Mouse (Mus musculus) T-helper 1 cell (primary cell): Measurements from ENCODE around the gene Chat.
"Not testable (repeated sequence)": the region's sequence is repeated elsewhere in the genome, so short reads cannot be mapped to it uniquely, and the experiment has no call there.

Experiments
- in situ Hi-C: fragments of 300-600 bp; cut with MboI, MseI; formaldehyde crosslinking; loops from one replicate; pipeline ENCODE4 v1.15.1; 2025; ENCODE audit warnings: high pct_unique_total_duplicates

Gene Chat

DNA sequence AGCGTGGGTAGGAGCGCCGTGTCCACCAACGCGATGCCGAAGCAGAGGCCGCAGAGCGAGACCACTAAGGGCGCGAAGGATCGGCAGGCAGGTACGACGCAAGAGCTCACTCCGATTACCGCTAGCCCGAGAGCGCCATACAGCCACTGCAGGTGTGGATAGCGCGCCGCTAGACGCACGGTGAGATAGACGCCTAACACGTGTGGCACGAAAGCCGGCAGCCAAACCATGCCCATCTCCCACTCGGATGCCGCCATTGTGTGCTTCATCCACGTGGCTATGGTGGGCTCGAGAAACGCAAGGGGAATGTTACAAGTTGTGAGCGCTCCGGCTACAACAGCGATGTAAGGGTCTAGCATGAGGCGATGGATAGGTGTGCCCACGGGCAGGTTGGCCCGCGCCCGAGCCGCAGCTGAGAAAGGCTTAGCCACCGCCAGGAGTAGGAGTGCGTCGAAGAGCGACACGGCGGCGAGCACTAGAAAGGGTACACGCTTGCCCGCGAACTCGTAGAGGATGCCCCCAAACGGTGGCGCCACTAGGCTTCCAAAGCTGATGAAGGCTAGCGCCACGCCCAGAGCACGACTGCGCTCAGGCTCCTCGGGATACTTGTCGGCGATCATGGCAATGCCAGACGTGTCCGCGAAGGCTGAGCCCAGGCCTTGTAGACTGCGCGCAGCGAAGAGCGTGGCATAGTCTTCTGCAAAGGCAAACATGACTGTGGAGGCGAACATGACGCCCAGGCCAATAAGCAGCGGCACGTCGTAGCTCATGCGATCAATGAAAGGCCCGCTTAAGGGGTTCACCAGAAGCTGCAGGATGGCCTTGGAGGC, 2.4 kb downstream of the Chat start:
- in situ Hi-C loops, result loop anchor here (25.0 kb wide), 1 partner anchor 126 kb away; no protein-coding TSS in a partner anchor

DNA sequence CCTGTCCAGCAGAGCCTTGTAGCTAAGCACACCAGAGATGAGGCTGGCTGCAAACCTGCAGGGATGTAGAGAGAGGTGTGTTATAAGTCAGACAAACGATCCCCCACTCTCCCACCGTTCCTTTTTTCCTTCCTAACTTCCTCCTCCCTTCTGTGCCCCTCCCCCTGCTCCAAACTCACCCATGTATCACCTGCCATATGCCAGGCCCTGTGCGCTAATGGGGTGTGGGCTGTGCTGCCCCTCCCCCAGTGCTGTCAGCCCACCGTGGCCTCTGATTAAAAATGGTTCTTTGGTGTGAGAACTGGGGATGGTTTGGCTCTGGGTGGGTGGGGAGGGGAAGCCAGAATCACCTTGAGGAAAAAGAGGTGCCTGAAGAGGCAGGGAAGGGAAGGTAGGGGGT, 13.2 kb downstream of the Chat start:
- in situ Hi-C loops, result loop anchor here (25.0 kb wide), 1 partner anchor 115 kb away; no protein-coding TSS in a partner anchor

DNA sequence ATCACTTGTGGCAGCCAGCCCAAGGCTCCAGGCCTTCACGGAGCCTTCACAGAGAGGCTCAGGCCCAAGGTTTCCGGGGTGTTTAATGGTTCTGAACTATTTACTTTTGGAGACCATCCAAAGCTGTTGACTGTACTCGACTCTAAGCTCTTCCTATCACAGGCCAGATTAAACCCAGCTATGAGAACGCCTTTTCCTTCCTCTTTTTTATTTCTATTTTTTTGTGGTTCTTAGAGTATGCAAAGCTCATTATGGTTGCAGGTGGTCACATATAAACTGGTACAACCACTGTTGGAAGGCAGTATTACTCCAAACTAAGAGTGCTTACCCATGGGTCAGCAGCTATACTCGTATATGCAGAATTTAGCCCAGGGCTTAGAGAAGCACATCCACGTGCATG, 18.8 kb downstream of the Chat start:
- in situ Hi-C loops, result no loop called here

DNA sequence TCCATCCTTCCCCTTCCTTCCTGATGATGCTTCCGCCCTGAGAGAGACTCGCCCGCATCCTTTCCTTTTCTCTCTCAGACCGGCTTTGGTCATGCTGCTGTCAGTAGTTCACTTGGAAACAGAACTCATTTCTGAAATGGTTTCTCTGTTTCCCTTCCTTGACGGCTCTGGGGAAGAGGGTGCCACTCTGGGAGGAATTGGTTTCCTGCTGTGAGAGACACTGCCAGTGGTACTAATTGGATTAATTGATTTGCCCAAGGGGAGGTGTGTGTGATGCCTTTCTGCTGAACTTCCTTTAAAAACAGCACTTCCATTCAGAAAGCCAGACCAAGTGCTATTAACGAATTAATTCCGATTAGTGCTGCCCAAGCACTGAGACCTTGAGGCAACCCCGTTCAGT, 22.3 kb downstream of the Chat start:
- in situ Hi-C loops, result no loop called here

DNA sequence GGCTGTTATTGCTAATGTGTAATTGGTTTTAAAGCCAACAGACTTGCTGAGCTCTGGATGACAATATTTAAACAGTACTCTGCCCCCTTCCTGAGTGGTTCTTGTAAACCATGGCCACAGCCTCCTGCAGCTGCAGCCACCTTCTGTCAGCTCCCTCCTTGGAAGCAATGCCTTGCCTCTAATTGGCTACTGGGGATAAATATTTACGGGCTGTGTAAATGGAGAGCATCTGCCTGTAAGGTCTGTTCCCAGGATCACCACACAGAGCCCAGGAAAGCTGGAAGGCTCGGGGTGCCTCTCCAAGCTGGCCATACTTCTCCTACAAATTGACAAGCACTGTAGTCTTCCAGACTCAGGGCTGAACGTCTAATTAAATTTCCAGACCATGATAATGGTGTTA, 26.0 kb downstream of the Chat start:
- in situ Hi-C loops, result no loop called here

DNA sequence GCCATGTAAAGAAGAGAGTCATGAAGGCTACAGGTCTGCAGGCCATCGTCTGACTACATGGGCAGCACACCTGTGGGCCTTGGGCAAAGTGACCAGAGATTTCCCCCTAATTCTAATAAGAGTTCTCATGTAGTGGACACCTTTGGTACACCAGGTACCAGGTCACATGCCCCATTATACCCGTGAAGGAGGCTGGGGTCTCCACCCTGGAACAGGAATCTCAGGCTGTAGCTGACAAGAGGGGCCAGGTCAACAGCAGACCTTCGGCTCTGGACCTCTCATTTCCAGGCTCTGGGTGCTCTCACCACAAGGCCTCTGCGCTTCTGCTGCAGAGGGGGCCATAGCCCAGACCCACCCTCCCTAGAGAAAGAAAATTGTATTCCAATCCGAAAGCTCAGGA, 26.5 kb downstream of the Chat start:
- in situ Hi-C loops, result no loop called here

GRCm38 (mm10) chr14:32437352-32437793, 28.4 kb downstream of the Chat start:
- in situ Hi-C loops, result no loop called here

DNA sequence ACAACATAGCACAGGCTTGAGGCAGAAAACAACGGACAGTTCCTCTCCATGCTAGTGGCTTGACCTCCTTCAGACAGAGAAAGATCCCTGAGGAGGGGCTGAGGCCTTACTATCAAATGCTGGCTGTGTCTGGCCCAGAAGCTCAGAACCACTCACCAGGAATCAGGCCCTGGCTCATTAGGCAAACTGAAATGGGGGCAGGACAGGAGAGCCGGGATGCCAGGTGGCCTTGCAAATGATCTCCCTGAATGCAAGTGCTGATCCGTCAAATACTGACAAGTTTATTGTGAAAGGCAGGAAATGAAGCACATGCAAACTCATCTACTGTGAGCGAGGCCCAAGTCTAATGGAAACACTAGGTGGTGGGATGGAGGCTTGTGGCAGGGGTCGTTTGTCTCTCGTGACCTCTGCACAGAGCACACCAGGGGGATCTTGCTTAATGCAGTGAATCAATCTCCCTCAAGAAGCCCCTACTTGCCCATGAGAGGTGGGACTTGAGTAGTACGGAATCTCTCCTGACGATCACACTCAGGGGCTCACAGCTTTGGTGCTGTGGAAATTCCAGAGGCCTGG, 36.7 kb downstream of the Chat start:
- in situ Hi-C loops, result no loop called here

DNA sequence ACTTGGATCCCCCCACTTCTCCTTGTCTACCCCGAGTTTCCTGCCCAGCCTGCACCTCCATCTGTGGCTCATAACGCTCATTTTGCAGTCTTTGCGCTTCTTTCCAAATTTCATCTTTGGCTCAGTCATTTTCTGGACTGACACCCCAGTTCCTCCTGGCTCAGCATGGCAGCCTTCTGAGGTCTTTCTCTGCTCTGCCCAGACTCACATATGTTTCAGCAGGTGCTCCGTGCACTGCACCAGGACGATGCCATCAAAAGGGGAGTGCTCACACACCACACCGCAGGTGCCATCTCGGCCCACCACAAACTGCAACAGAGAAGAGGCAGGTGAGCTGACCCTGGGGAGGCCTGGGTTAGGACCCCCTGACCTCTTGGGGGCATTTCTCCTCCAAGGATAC, 41.8 kb downstream of the Chat start:
- in situ Hi-C loops, result no loop called here

- in situ Hi-C loops, result no loop called here
Measured at GRCm38 (mm10) chr14:32418747-32419146, 47.0 kb downstream of the Chat start.

DNA sequence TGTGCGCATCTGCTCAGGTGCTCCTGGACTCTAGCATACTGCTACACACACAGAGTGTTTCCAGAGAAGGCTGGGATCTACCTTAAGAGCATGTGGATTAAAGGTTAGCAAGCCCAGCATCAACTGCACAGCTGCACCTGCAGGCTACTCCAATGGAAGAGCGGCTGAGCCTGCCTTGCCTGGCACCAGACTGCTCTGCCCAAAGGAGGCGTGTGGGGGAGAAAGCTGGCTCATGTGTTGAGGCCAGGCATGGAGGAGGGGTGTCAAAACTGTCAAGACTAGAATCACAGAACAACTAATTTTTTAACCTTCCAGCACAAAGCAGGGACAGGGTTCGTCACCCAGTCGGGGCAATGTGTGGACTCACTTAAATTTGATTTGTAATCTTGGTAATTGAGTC, 53.7 kb downstream of the Chat start:
- in situ Hi-C loops, result no loop called here

DNA sequence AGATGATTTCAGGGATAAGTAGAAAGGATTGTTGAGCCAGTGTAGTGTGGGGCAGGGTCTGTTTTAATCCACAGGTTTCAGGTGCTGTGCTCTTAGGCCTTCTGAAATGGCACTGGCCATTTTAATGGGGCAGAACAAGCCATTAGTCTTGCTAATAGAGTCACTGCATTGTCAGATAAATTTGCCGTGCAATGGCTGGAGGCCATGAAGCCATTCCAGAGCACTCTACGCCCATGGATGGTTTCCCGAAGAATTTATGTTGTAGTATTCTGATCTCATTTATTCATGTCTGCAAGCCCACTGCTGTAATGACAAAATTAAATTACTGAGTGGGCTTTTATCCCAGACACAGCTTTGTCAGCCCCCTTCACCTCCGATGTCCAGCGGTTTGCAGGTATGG, 55.7 kb downstream of the Chat start:
- in situ Hi-C loops, result no loop called here

DNA sequence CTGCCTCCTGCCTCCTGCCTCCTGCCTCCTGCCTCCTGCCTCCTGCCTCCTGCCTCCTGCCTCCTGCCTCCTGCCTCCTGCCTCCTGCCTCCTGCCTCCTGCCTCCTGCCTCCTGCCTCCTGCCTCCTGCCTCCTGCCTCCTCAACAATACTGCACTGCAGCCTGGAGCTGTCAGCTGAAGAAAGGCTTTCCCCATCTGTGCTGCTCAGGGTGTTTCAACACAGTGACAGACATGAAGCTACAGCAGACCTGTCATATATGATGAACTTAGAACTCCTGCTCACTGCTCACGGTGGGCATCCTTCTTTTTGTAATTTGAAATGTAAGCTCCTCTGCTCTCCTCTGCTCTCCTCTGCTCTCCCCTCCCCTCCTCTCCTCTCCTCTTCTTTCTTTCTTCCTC, 60.4 kb downstream of the Chat start:
- in situ Hi-C loops, result not testable (repeated sequence)

GRCm38 (mm10) chr14:32388196-32388595, 77.6 kb downstream of the Chat start, which contains the start of gene 1700024G13Rik:
TSS of gene 1700024G13Rik (minus strand) at chr14:32388391.
- in situ Hi-C loops, result no loop called here

- in situ Hi-C loops, result no loop called here
Measured at GRCm38 (mm10) chr14:32381619-32382018, 84.2 kb downstream of the Chat start.

DNA sequence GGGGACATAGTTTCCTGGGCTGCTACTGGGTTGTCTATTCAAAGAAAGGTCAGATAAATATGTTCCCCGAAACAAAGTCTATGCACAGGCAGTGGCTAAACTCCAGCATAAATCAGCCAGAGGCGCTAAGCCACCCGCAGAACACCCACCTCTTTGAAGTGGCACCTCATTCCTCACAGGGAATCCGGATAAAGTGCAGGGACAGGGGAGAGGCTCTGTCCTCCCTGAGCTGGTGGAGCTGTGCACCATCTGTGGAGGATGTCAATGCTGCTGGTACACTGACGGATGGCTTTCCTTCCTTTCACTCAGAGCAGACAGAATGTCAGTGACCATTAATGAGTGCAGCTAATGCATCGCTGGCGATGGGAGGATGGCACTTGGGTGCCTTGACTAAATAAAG, 84.7 kb downstream of the Chat start:
- in situ Hi-C loops, result no loop called here

DNA sequence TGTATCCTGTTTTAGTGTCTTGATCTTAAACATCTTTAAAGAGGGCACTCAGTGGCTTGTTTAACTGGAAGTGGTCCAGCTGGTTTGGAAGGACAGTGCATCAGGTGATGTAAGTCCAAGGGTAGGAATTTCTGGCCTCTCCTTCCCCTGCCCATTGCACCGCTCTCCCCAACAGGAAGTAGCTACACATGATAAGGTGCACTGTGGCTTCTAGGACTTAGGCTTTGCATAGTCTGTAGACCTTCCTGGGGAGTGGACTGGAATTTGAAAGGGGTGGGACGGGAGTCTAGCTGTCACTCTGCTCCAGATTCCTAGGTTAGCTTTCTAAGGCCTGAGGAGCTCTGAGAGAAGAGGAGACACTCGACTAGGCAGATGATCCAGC, 85.7 kb downstream of the Chat start:
- in situ Hi-C loops, result no loop called here

DNA sequence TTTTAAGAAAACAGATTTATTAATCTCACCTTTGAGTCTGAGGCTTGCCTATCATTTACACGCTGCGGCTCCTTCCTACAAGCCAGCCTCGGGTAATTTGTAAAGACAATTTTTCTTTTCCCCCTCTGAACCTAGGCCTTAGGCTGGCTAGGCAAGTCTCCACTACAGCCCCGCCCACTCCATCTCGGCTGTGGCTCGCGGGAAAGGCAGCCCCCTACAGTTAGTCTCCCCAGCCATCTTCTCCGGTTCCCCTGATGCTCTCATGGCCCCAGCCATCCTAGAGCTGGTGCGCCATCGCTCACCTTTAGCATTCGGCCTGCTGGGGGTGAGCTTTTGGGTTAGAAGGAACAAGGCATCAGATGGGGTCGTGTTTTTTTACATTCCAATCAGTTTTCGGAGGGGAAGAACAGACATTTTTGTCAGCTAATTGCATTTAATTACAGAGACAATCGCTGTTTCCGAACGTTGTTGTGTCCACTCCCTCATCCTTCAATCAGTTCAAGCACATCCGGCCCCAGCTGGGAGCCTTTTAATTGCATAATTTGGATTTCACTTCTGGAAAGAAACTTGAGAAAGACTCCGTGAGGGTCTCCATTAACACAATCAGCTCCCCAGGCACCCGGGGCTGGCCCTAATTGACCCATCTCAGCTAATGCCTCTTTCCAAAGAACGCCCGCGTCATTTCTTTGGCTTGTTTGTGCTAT, 86.2 kb downstream of the Chat start:
- in situ Hi-C loops, result no loop called here

DNA sequence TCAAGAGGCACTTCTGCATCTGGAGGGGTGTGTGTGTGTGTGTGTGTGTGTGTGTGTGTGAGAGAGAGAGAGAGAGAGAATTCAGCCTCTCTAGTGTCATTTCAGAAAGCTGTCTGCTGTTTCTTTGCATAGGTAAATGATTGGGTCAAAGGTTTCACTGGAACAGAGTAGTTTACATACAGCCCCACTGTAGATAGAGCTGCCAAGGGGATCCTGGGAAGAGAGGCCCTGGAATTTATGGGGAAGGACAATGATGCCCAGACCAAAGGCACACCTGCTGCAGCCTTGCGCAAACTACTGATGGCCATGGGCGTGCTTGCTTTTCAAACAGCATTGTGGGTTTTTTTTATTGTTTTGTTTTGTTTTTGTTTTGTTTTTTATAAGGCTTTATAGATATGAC, 93.3 kb downstream of the Chat start:
- in situ Hi-C loops, result no loop called here

DNA sequence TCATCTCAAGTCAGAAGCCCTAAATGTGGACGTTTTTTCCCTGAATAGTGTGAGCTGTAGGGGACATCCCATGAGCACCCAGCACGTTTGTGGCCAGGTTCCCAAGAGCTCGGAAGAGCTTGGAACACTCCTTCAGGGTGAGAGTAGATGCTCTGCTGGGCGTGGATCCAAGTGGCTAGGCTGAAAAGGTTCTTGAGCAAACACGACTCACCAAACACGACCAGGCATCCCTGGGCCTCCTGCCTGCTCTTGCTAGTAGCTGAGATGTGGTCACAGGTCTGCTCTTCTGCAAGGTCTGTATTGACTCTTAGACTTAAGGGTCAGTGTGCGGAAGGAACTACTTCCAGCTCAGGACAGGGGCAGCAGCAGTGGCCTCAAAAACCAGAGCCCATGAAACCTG, 96.0 kb downstream of the Chat start:
- in situ Hi-C loops, result no loop called here

- in situ Hi-C loops, result no loop called here
Measured at GRCm38 (mm10) chr14:32364359-32364758, 101.4 kb downstream of the Chat start.
